Mouse (Mus musculus): ENCODE data around the gene Rtn4rl1. TPM values are rescaled to one million over a fixed set of nuclear protein-coding genes. Genes with fewer than 3 reads are reported as not detected.
A peak's percentile ranks its signal among the peaks of the same experiment; 100 is the strongest.

Gene Rtn4rl1
- polyA plus RNA-seq, 1 experiment from 2014 or later, result 16.5 TPM

DNA sequence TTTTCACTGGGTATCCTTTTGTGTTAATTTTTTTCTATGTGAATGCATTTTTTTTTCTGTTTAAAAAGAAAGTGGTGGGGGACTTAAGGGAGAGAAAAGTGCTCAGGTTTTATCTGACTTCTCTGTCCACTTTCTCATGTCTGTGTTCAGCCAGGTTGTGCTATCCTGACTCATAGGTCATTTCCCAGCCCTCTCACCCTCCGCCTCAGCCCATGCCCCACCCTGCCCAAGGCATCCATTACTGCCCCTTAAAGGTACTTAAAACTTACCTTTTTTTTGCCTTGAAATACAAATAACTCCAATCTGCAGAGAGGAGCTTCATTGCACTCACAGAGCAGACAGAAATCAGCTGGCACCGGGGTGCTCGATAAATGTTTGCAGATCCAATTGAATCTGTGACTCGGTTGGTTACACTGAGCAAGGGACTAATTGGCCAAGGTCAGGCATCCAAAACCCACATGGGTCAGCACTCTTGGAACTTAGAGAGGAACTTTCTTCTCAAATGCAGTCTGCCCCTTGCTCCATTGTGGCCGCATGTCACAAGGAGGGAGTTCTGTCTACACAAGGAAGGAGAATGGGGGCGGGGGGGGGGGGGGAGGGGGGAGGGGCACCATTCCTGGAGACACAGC is 27.0 kb downstream of the Rtn4rl1 start:
- H3K4me3 ChIP-seq (replicated peaks; ENCODE audit: low read depth, low read length), result no peak overlapping the region
- H3K36me3 ChIP-seq (ENCODE audit: control insufficient read depth, insufficient read depth, low read length), result no peaks in the 10 kb centered on the region
- no peak for ATAC-seq (ENCODE audit: low FRiP score, low TSS enrichment)
- H3K4me1 ChIP-seq (ENCODE audit: control insufficient read depth, insufficient read depth, low read length), result peaks cover 6% of the 10 kb centered on the region
- 49% methylated on average over 6 of the region's 6 CpGs for WGBS
- H3K27ac ChIP-seq (replicated peaks; ENCODE audit: low read depth, low read length), result no peak overlapping the region
- no peaks in the 10 kb centered on the region for H3K9me3 ChIP-seq (ENCODE audit: control insufficient read depth, low read length)
- H3K9ac ChIP-seq (replicated peaks; ENCODE audit: low read length), result no peak overlapping the region
- DNase-seq, result no peak
- no peaks in the 10 kb centered on the region for H3K27me3 ChIP-seq (ENCODE audit: control insufficient read depth, insufficient read depth, low read length)
- no peak overlapping the region for H3K4me2 ChIP-seq (ENCODE audit: low read length)

DNA sequence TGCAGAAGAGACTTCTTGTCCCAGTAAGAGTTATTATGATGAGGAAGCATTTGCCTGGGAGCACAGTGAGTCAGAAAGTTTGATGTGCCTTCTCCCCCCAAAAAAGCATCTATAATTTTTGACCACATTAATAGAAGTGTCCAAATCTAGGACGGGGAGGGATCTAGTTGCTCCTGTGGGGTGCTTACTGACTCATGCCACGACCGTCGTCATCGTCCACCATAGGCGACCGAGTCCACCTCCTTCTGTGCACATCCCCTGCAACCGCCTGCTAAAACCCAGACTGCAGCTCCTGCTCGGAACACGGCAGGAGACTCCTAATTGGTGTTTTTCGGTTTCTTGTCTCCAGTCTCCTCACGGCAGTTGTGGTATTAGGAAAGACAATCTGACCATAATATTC is 30.5 kb downstream of the Rtn4rl1 start:
- WGBS, result 81% methylated on average over 12 of the region's 12 CpGs
- H3K27me3 ChIP-seq (ENCODE audit: control insufficient read depth, insufficient read depth, low read length), result no peaks in the 10 kb centered on the region

DNA sequence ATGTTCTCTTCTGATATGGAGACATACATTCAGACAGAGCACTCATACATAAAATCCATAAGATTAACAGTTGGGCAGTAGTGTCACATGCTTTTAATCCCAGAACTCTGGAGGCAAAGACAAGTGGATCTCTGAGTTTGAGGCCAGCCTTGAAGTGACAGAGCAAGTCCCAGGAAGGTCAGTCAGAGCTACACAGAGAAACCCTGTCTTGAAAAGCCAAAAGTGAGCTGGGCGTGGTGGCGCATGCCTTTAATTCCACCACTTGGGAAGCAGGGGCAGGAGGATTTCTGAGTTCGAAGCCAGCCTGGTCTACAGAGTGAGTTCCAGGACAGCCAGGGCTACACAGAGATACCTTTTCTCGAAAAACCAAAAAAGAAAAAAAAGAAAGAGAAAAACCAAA is 31.3 kb downstream of the Rtn4rl1 start:
- no peak for ATAC-seq (ENCODE audit: low FRiP score, low TSS enrichment)
- WGBS, result 87% methylated on average over 4 of the region's 4 CpGs

More for the DNA sequence above, 30.5 kb downstream of the Rtn4rl1 start:
- DNase-seq (no peak), ATAC-seq (ENCODE audit: low FRiP score, low TSS enrichment) (no peak)
- no peaks in the 10 kb centered on the region for H3K4me1 ChIP-seq (ENCODE audit: control insufficient read depth, insufficient read depth, low read length)
- no peak overlapping the region for H3K4me2 ChIP-seq (ENCODE audit: low read length)
- H3K27ac ChIP-seq (replicated peaks; ENCODE audit: low read depth, low read length), result no peak overlapping the region
- H3K9me3 ChIP-seq (ENCODE audit: control insufficient read depth, low read length), result no peaks in the 10 kb centered on the region
- no peak overlapping the region for H3K9ac ChIP-seq (replicated peaks; ENCODE audit: low read length)
- H3K36me3 ChIP-seq (ENCODE audit: control insufficient read depth, insufficient read depth, low read length), result no peaks in the 10 kb centered on the region
- no peak overlapping the region for H3K4me3 ChIP-seq (replicated peaks; ENCODE audit: low read depth, low read length)

DNA sequence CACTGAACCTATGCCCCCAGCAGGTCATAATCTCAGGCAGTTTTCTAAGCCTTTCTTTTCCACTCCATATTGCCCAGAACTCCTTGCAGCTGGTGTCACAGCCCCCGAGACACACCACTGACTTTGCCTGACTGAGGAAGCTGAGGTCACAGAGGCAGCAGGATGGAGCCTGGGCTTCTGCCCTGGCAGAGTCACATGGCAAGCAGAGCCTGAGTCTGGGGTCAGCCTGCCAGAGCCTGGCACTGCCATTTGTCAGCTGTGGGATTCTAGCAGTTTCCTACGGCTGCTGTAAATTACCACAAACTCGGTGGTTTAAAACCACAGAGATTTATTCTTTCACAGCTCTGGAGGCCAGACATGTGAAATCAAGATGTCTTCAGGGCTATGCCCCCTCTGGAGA is 34.0 kb downstream of the Rtn4rl1 start:
- ATAC-seq (ENCODE audit: low FRiP score, low TSS enrichment) (no peak), DNase-seq (no peak)
- no peaks in the 10 kb centered on the region for H3K9me3 ChIP-seq (ENCODE audit: control insufficient read depth, low read length)
- H3K4me2 ChIP-seq (ENCODE audit: low read length), result no peak overlapping the region
- no peak overlapping the region for H3K27ac ChIP-seq (replicated peaks; ENCODE audit: low read depth, low read length)
- no peak overlapping the region for H3K9ac ChIP-seq (replicated peaks; ENCODE audit: low read length)
- no peak overlapping the region for H3K4me3 ChIP-seq (replicated peaks; ENCODE audit: low read depth, low read length)
- H3K4me1 ChIP-seq (ENCODE audit: control insufficient read depth, insufficient read depth, low read length), result no peaks in the 10 kb centered on the region
- H3K27me3 ChIP-seq (ENCODE audit: control insufficient read depth, insufficient read depth, low read length), result no peaks in the 10 kb centered on the region
- no peaks in the 10 kb centered on the region for H3K36me3 ChIP-seq (ENCODE audit: control insufficient read depth, insufficient read depth, low read length)
- 59% methylated on average over 3 of the region's 3 CpGs for WGBS

More for the DNA sequence above, 31.3 kb downstream of the Rtn4rl1 start:
- Histone ChIP-seq H3K27ac (replicated peaks; ENCODE audit: low read depth, low read length) (no peak overlapping the region), H3K4me3 (replicated peaks; ENCODE audit: low read depth, low read length) (no peak overlapping the region), H3K4me1 (ENCODE audit: control insufficient read depth, insufficient read depth, low read length) (no peaks in the 10 kb centered on the region), H3K9me3 (ENCODE audit: control insufficient read depth, low read length) (no peaks in the 10 kb centered on the region), H3K27me3 (ENCODE audit: control insufficient read depth, insufficient read depth, low read length) (no peaks in the 10 kb centered on the region), H3K36me3 (ENCODE audit: control insufficient read depth, insufficient read depth, low read length) (no peaks in the 10 kb centered on the region), H3K9ac (replicated peaks; ENCODE audit: low read length) (no peak overlapping the region), H3K4me2 (ENCODE audit: low read length) (no peak overlapping the region)
- no peak for DNase-seq

DNA sequence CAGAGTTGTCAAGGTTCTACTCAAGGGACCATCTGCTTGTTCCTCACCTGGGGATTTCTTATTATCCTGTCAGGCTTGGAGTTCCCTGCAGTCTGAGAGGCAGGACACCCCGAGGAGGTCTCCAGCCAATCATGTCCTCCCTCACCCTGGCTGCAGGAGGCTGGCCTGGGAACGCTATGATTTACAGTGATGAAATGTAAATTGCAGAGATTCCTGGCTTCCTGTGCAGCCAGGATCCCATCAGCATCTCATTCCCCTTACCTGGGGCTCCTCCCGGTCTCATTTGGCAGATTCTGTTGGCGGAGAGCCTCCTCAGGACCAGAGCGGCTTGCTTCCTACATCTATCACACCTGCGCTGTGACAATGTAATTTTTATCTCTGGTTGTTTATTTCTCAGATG is 35.7 kb downstream of the Rtn4rl1 start:
- DNase-seq, result no peak
- Histone ChIP-seq H3K36me3 (ENCODE audit: control insufficient read depth, insufficient read depth, low read length) (no peaks in the 10 kb centered on the region), H3K9ac (replicated peaks; ENCODE audit: low read length) (no peak overlapping the region), H3K27me3 (ENCODE audit: control insufficient read depth, insufficient read depth, low read length) (no peaks in the 10 kb centered on the region), H3K4me2 (ENCODE audit: low read length) (no peak overlapping the region), H3K27ac (replicated peaks; ENCODE audit: low read depth, low read length) (no peak overlapping the region), H3K9me3 (ENCODE audit: control insufficient read depth, low read length) (no peaks in the 10 kb centered on the region), H3K4me1 (ENCODE audit: control insufficient read depth, insufficient read depth, low read length) (0 out of 2 replicates have a peak, but pooled peaks cover 2% of the 10 kb centered on the region), H3K4me3 (replicated peaks; ENCODE audit: low read depth, low read length) (no peak overlapping the region)
- 83% methylated on average over 6 of the region's 6 CpGs for WGBS
- no peak for ATAC-seq (ENCODE audit: low FRiP score, low TSS enrichment)

DNA sequence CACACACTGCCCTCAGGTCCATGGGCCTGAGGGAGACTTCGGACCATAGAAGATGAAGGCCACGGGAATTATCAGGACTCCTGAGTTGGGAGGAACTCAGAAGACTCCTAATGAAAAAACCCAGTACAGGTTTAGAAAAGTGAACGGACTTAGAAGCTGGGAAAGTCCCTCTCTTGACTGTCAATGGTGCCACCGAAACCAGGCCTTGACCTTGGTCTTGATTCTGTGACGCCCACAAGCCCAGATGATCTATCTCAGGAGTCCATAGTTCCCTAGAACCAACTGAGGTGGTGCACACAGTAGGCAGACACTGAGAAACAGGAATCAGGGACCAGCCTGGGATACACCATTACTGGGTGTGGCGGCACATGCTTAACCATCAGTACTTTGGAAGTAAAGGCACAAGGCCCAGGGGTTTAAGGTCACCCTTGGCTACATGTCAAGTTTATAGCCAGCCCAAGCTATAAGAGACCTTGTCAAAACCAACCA is 36.7 kb downstream of the Rtn4rl1 start:
- H3K4me3 ChIP-seq (replicated peaks; ENCODE audit: low read depth, low read length), result no peak overlapping the region
- H3K27ac ChIP-seq (replicated peaks; ENCODE audit: low read depth, low read length), result no peak overlapping the region
- no peaks in the 10 kb centered on the region for H3K9me3 ChIP-seq (ENCODE audit: control insufficient read depth, low read length)
- ATAC-seq (ENCODE audit: low FRiP score, low TSS enrichment) (no peak), DNase-seq (no peak)
- 0 out of 2 replicates have a peak, but pooled peaks cover 7% of the 10 kb centered on the region for H3K4me1 ChIP-seq (ENCODE audit: control insufficient read depth, insufficient read depth, low read length)
- H3K4me2 ChIP-seq (ENCODE audit: low read length), result no peak overlapping the region
- H3K36me3 ChIP-seq (ENCODE audit: control insufficient read depth, insufficient read depth, low read length), result no peaks in the 10 kb centered on the region
- no peak overlapping the region for H3K9ac ChIP-seq (replicated peaks; ENCODE audit: low read length)
- no peaks in the 10 kb centered on the region for H3K27me3 ChIP-seq (ENCODE audit: control insufficient read depth, insufficient read depth, low read length)
- WGBS, result 92% methylated on average over 6 of the region's 6 CpGs

DNA sequence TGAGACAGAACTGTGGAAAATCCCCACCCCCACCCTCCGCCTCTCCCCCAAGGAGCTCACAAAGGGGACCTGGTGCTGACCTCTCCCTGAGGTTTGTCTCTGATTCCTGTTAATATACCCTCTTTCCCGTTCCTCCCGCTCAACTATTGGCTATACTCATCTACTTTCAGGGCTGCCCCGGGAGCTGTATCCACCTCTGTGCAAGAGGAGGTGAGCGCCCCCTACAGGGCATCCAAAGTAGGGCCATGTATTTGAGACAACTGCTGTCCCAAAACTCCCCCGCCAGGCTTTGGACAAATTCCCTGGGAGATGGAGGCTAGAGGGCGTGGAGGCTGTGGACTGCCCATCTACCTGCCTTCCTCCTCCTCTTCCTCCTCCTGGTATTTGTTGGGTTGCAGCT is 38.2 kb downstream of the Rtn4rl1 start:
- ATAC-seq (ENCODE audit: low FRiP score, low TSS enrichment), result no peak
- 6% methylated on average over 7 of the region's 7 CpGs for WGBS

DNA sequence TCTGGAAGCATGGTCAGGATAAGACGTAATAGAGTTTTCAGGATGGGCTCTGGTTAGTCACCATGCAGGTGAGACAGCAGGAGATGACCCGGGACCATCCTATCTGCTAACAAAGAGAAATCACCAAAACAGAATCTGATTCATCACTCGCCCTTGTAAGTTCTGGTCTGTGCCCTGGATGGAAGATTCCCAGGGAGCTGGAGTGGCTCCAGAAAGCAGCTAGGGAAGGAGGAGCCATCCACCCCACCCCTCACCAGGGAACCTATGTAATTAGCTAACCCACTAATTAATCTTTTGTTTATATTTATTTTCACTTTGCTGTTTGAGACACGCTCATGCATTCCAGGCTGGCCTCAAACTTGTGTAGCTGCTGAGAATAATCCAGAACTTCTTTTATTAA is 38.9 kb downstream of the Rtn4rl1 start:
- ATAC-seq (ENCODE audit: low FRiP score, low TSS enrichment) (no peak), DNase-seq (no peak)
- Histone ChIP-seq H3K36me3 (ENCODE audit: control insufficient read depth, insufficient read depth, low read length) (no peaks in the 10 kb centered on the region), H3K9ac (replicated peaks; ENCODE audit: low read length) (no peak overlapping the region), H3K4me3 (replicated peaks; ENCODE audit: low read depth, low read length) (no peak overlapping the region), H3K27me3 (ENCODE audit: control insufficient read depth, insufficient read depth, low read length) (no peaks in the 10 kb centered on the region), H3K27ac (replicated peaks; ENCODE audit: low read depth, low read length) (no peak overlapping the region), H3K4me1 (ENCODE audit: control insufficient read depth, insufficient read depth, low read length) (peaks cover 15% of the 10 kb centered on the region; the same call in 1 of the 2 replicates), H3K4me2 (ENCODE audit: low read length) (no peak overlapping the region), H3K9me3 (ENCODE audit: control insufficient read depth, low read length) (no peaks in the 10 kb centered on the region)
- WGBS, result 82% methylated on average over 4 of the region's 4 CpGs

More for the DNA sequence above, 38.2 kb downstream of the Rtn4rl1 start:
- no peak overlapping the region for H3K9ac ChIP-seq (replicated peaks; ENCODE audit: low read length)
- H3K27me3 ChIP-seq (ENCODE audit: control insufficient read depth, insufficient read depth, low read length), result no peaks in the 10 kb centered on the region
- no peaks in the 10 kb centered on the region for H3K9me3 ChIP-seq (ENCODE audit: control insufficient read depth, low read length)
- no peak overlapping the region for H3K4me3 ChIP-seq (replicated peaks; ENCODE audit: low read depth, low read length)
- no peaks in the 10 kb centered on the region for H3K36me3 ChIP-seq (ENCODE audit: control insufficient read depth, insufficient read depth, low read length)
- peak; percentile 77 for DNase-seq
- no peak overlapping the region for H3K27ac ChIP-seq (replicated peaks; ENCODE audit: low read depth, low read length)
- H3K4me1 ChIP-seq (ENCODE audit: control insufficient read depth, insufficient read depth, low read length), result peaks cover 10% of the 10 kb centered on the region; the same call in 1 of the 2 replicates
- no peak overlapping the region for H3K4me2 ChIP-seq (ENCODE audit: low read length)

DNA sequence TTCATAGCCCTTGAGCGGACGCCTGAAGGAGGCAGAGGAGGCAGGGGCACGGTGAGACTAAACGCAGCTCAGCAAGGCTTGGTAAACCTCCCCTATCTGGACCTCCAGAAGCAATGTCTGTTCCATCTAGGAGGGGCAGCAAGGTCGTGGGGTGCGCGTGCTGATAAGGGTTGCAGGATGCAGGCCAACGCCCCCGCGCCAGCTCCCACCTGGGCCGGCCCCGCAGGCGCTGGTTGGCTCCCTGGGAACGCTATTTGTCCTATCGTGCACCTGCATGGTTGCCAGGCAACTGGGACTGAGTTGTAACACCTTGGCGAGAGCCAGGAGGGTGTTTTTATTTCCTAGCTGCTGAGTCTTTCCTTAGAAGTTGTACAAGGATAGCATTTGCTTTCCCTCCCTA is 41.2 kb downstream of the Rtn4rl1 start:
- peak; percentile 73 for DNase-seq
- Histone ChIP-seq H3K4me2 (ENCODE audit: low read length) (peak overlapping the region; percentile 34), H3K4me1 (ENCODE audit: control insufficient read depth, insufficient read depth, low read length) (peaks cover 15% of the 10 kb centered on the region; the same call in 1 of the 2 replicates), H3K36me3 (ENCODE audit: control insufficient read depth, insufficient read depth, low read length) (no peaks in the 10 kb centered on the region), H3K4me3 (replicated peaks; ENCODE audit: low read depth, low read length) (no peak overlapping the region), H3K27ac (replicated peaks; ENCODE audit: low read depth, low read length) (no peak overlapping the region), H3K27me3 (ENCODE audit: control insufficient read depth, insufficient read depth, low read length) (no peaks in the 10 kb centered on the region), H3K9me3 (ENCODE audit: control insufficient read depth, low read length) (no peaks in the 10 kb centered on the region), H3K9ac (replicated peaks; ENCODE audit: low read length) (0 out of 2 replicates have a peak overlapping the region, but pooled peaks have one; percentile 9)
- no peak for ATAC-seq (ENCODE audit: low FRiP score, low TSS enrichment)
- 14% methylated on average over 16 of the region's 16 CpGs for WGBS
